Mouse (Mus musculus) c-Kit-positive CD71-positive TER-119-negative erythroid progenitor cells, embryonic 14.5 days (primary cell): ENCODE results near the gene Wipi1.

Experiments
- DNase-seq: peaks from one replicate; pipeline ENCODE4 v3.0.0-alpha.2; 2013; ENCODE audit warnings: low read depth

Wipi1 gene

GRCm38 (mm10) chr11:109578536-109578935 is 33.2 kb downstream of the Wipi1 start:
- DNase-seq: no peak

DNA sequence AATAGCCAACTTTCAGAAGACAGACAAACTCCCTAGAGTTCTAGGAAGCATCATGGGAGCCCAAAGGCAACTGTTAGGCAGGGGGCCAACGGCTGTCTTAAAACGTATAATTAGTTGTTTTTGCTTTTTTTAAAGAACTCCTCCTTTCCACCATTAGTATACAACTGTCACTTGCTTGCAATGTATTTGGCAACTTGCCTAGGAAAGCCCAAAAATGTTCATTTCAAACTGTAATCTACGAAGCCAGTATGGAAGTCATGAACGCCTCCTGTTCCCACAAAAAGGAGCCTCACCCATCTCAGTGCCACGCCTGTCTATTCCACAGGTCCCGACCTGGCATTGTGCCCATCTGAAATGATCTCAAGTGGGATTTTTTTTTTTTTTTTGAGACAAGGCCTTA is 35.9 kb downstream of the Wipi1 start:
- DNase-seq: no peak

DNA sequence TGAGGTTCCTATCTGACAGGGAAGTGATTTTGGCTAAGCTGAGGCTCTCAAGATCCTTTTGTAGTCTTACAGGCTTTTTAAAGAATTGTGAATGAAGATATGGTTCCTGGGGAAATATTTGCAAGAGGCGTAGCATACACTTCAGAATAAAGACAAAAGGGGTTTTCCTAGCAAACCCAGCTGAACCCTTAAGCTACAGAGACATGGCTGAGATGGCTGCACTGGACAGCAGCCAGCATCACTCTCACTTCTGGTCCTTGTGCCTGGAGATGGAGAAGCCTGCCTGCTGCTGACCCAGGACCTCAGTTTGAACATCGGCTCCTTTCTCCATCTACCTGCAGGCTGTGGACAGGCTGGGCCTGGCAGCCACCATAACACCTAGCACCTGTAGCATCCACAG is 37.2 kb downstream of the Wipi1 start:
- no peak for DNase-seq

DNA sequence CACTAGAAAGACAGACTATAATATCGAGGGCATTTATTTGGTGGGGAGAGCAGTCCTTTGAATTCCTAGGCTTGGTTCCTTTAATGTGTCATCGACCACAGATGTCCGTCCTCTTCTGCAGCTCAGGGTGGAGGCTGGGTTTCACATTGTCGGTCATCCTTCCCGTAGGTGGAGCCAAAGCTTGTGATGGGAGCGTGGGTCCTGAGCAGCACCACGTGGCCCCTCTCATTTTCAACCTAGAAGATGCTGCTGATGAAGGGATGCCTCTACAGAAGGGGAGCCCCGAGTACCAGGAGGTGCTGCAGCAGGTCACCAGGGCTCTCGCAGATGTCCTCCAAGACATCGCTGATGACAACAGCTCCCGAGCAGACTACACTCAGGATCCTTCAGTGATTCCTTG is 39.7 kb downstream of the Wipi1 start:
- DNase-seq: no peak

GRCm38 (mm10) chr11:109569809-109570208 is 42.0 kb downstream of the Wipi1 start:
- DNase-seq: no peak

- DNase-seq: no peak
Measured at GRCm38 (mm10) chr11:109569007-109569618, 42.7 kb downstream of the Wipi1 start.

GRCm38 (mm10) chr11:109564466-109565214 is 47.1 kb downstream of the Wipi1 start:
- no peak for DNase-seq

GRCm38 (mm10) chr11:109563708-109564107 is 48.1 kb downstream of the Wipi1 start:
- DNase-seq: no peak

GRCm38 (mm10) chr11:109561445-109561844 is 50.3 kb downstream of the Wipi1 start:
- DNase-seq: no peak

- peak; percentile 74 for DNase-seq
Measured at GRCm38 (mm10) chr11:109560793-109561257, 50.9 kb downstream of the Wipi1 start.

DNA sequence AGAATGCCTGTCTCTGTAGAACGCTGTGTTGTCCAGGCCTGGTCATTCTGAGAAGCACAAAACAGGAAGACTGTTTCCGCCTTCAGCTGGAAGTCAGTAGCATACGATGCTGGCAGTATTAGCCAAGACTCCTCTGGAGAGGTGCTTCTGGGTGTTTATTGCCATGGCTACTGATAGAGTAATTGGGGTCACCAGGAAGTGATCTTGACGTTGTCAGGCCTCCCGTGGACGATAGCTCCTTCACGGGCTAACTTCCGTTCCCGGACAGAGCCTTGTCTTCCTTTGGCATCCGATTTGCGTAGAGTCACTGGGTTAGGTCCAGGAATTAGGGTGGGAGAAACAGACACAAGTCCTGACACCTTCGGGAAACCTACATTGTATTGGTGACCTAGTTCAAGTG is 52.5 kb downstream of the Wipi1 start:
- no peak for DNase-seq

- peak; percentile 84 for DNase-seq
Measured at GRCm38 (mm10) chr11:109557419-109557818, 54.3 kb downstream of the Wipi1 start.

DNA sequence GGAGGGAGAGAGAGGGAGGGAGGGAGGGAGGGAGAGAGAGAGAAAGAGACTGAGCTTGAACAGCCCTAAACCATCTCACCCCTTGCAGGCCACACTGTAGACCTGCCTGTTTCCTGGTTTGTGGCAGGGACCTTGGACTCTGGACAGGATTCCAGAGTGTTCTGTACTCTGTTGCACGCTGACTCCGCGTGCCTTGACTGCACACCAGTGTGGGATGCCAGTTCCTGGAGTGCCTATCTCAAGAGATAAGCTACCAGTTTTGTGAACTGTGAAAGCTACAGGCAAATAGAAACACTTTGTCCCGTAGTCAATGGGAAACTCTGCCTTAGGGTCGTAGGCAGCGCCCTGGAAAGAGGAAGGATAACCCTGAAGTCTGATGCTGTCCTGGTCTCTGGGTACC is 55.6 kb downstream of the Wipi1 start:
- DNase-seq: no peak

DNA sequence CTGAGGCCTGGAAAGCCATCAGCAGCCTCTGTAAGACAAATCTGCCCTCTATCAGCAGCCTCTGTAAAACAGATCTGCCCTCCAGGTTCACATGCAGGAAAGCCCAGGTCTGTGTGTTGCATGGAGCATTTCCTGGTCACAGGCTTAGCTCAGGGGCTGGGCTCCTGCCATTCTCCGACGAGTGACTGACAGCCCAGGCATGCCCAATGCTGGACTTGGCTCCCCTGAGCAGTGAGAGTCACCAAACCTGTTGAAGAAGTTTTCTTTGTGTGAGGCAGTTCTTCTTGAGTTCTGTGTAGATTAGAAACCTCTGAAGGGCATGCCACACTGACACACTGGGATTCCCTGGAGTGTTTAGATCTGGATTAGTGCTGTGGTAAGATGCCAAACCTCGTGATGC is 57.3 kb downstream of the Wipi1 start:
- no peak for DNase-seq

- DNase-seq: no peak
Measured at GRCm38 (mm10) chr11:109553921-109554320, 57.8 kb downstream of the Wipi1 start.

GRCm38 (mm10) chr11:109549599-109550290 is 62.0 kb downstream of the Wipi1 start:
- peak; percentile 74 for DNase-seq

DNA sequence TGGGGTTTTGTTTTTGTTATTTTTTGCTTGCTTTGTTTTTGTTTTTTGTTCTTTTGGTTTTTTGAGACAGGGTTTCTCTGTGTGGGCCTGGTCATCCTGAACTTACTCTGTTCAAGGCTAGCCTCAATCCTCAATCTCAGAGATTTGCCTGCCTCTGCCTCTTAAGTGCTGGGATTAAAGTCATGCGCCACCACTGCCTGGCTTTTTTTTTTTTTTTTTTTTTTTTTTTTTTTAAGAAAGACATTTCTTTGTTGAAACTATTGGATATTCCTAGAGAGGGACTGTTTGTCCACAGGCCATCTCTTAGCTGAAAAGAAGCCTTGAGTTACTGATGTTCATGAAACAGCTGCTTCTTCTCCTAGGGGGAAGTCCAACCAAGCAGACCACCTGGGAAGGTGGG is 64.1 kb downstream of the Wipi1 start:
- no peak for DNase-seq

- DNase-seq: no peak
Measured at GRCm38 (mm10) chr11:109546305-109547001, 65.3 kb downstream of the Wipi1 start.

- DNase-seq: no peak
Measured at GRCm38 (mm10) chr11:109545700-109546143, 66.0 kb downstream of the Wipi1 start.

- DNase-seq: no peak
Measured at GRCm38 (mm10) chr11:109545265-109545664, 66.5 kb downstream of the Wipi1 start.

DNA sequence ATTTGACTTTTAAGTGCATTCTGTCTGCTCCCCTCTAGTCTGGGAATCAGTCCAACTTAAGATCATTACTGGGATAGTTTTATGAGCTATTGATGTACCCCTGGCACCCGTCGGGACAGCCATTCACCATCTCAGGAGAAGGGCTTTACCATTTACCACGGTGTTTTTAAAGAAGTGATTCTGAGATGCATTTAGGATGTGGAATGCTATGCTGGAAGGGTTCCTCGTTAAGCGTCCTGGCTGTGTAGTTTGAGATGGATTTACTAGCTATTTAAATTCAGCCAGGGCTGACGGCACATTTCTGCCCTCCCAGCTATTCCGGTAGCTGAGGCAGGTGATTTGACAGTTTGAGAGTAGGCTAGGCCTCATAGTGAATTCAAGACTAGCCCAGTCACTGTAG is 67.3 kb downstream of the Wipi1 start:
- no peak for DNase-seq

DNA sequence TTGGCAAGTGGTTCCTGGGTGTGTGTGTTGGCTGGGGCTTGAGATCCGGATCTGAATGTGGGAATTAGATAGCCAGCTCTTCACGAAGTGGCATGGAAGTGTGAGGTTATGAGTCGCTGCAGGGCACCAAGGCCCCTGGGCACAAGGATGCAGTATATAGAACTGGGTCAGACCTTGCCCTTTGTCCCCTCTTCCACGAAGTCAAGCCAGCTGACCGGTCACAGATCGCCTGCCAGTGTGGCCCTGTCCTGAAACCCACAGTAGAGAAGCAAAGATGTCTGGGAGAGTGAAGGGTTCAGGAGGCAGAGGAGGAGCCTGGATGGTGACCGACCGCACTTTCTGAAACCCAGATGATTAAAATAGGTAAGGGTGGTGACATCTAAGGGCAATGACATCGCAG is 68.3 kb downstream of the Wipi1 start:
- DNase-seq: no peak
